Mouse (Mus musculus) telencephalon, adult 2 months (tissue): ENCODE measurements at regions not wholly inside any gene's neighbourhood (a gene's known extent, or its start where the extent isn't known, plus 50 kb on each side); places are given as distances from the start of the nearest gene placed in this dataset.

Source experiments
- DNase-seq: peaks from one replicate; pipeline ENCODE4 v3.0.0-alpha.2; 2011; ENCODE audit warnings: low read depth, low spot score

GRCm38 (mm10) chr15:102776218-102776850 lies 54.4 kb upstream of the Calcoco1 start:
- DNase-seq, result peak; percentile 49

- DNase-seq, result no peak
These were observed 58.6 kb upstream of the Calcoco1 start for GRCm38 (mm10) chr15:102780626-102781025.

DNA sequence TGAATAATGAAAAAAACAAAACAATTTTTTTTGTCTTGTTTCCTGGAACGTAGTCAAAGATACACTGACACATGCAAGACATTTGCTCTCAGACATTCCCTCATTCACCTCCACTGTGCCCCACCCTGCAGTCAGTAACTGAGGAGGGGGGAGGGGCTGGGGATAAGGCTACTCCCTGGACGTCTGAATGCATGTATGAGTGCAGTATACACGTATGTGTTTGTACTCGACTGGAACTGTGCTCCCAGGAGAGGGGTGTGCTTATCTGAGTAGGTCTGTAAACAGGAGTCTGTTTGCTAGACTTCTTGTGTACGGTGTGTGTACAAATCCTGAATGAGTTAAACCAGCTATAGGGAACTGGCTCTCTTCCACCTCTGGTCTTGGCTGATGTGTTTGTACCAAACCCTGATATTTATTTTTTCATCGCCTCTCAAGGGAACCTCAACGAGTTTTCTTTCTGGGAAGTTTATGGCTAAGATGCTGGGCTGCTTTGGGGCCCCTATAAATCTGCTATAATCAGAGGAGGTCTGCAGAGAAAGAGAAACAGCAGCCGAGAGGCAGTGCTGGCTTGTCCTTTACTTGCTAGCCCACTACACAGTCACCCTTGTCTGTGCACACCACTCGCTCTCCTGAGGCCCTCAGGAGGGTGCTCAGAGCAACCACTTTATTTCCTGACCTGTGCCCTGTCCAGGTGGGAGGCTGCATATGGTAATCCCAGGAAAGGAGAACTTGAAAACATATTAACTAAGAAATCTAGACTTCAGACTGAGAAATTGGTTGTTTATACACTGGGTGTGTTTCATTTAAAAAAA lies 61.2 kb upstream of the Calcoco1 start:
- DNase-seq, result no peak

- no peak for DNase-seq
These were observed 63.3 kb upstream of the Calcoco1 start for GRCm38 (mm10) chr15:102785055-102785820.

DNA sequence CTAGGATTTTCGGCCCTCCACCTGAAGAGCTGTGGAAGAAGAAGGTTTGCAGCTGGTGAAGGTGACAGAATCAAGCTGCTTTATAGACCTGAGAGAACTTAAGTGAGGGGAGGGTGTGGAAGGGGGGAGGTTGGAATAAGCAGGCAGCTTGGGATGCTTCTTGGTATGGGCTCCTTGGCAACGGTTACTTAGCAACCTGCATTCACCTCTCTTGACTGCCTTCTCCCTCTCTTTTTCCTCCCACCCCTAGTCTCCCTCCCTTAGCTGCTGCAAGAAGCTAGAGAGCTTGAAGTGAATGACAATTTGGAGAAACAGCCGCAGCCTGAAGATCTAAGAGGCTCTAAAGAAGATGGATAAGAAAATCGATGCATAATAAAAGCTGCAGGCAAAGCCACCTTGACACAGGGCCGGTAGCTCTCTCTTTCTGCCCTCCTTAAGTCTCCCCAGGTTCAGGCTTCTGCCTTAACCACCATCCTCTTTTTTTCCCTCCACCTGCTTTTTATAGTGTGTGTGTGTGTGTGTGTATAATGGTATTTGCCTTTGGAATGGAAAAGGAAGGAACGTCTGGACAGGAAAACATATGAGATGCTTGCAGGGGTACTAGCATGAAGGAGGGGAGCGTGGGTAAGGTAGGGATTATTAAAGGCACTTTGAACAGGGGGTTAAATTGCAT lies 67.0 kb upstream of the Calcoco1 start:
- DNase-seq, result peak; percentile 97

GRCm38 (mm10) chr15:102797020-102797618 lies 75.1 kb upstream of the Calcoco1 start:
- DNase-seq, result peak; percentile 87

- no peak for DNase-seq
These were observed 78.1 kb upstream of the Calcoco1 start for GRCm38 (mm10) chr15:102800049-102800448.

DNA sequence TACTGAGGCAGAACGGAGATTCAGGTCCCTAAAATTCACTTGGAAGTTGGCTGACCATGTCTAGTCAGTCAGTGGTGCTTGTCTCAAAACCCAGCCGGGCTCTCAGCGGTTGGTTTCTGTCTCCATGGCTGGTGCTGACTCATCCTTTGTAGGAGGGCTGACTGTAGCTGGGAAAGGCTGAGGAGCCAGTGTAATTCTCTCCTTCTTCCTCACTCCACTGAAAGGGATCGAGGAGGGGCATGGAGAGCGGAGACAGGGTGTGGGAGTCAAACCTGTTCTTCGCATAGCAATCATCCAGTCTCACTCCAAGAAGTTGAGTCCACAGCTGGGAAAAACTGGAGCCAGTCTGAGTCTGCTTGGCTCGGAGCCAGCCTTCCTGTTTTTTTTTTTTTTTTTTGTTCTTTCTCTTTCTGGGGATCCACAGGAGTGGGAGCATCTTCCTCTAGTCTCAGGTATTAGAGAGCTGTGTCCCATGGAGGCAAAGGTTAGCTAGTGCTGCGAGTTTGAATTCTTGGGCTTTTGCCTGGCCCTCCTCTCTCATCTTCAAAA lies 80.4 kb upstream of the Calcoco1 start:
- peak; percentile 82 for DNase-seq

DNA sequence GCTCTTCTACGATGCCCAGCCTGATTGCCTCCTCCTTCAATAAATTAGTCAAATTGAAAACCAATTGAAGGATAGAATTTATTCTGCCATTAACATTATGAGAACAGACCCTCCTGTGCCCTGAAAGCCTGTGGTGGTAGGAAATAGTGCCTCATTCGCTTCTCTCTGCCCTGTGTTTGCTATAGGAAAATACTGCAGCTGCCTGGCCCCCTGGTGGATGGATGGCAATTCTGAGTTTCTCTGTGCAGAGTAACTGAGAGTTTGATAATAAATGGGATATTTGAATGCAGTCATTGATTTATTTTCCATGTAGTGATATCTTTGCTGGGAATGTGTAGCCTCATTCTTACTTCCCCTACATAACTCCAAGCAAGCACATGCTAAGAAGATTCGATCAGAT lies 85.4 kb upstream of the Calcoco1 start:
- no peak for DNase-seq

GRCm38 (mm10) chr15:102819181-102819580 lies 97.2 kb upstream of the Calcoco1 start:
- no peak for DNase-seq

DNA sequence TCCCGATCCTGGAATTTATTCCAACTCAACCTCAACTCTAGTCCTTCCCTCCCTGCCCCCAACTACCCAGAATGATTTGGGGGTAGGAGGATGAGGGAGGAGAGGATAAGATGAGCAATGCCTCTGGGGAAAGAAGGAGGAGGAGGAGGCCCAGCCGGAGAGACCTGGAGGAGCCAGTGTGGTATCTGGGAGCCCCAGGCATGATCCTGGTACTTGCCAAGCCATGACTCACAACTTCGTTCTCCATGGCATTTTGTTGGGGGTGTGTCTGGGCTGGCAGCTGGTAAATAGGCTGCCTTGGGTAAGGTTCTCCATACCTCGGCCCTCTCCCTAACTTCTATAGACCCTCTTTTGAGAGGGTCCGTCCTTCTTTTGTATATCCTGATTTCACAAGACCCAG lies 81.2 kb upstream of the Hoxc13 start:
- no peak for DNase-seq

- no peak for DNase-seq
These were observed 58.5 kb upstream of the Hoxc13 start for GRCm38 (mm10) chr15:102862374-102862773.

DNA sequence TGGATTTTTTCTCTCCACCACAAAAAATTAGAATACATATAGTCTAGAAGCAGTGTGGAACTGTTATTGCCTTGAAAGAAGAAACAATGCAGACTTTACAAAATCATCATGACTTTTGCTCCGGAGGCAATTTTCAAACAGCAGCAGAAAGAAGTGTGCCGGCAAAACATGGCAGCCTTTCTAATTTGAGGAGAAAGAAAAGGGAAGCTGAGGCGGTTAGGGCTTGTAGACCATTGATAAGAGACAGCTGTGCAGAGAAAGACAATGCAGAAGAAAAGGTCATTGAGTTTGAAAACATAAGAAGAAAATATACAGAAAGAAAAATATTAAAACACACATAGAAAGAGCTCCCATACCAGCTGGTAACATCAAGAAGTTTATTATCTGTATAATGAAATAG lies 54.1 kb upstream of the Hoxc13 start:
- DNase-seq, result no peak
